Mouse (Mus musculus) hindbrain, embryonic 10.5 days (tissue): Measurements from ENCODE around the gene Fbxo22. TPM values are rescaled to one million over a fixed set of nuclear protein-coding genes. Genes with fewer than 3 reads are reported as not detected.
"Not testable (repeated sequence)": the region's sequence is repeated elsewhere in the genome, so short reads cannot be mapped to it uniquely, and the experiment has no call there.

Experiments
- DNase-seq: peaks from one replicate; pipeline ENCODE4 v3.0.0-alpha.2; 2017; ENCODE audit warnings: low spot score
- H3K27ac ChIP-seq: fragments of 300-500 bp; sonication (generic); 2 replicates; pipeline ENCODE4 v1.5.1; 2016; ENCODE audit warnings: mild to moderate bottlenecking, moderate library complexity
- H3K27me3 ChIP-seq: fragments of 300-500 bp; sonication (generic); 2 replicates; pipeline ENCODE4 v1.6.1; 2016; ENCODE audit warnings: mild to moderate bottlenecking; ENCODE audit not compliant: poor library complexity, insufficient read depth, severe bottlenecking
- H3K36me3 ChIP-seq: fragments of 300-500 bp; sonication (generic); 2 replicates; pipeline ENCODE4 v1.6.1; 2016; ENCODE audit warnings: mild to moderate bottlenecking, moderate library complexity
- H3K4me1 ChIP-seq: fragments of 300-500 bp; sonication (generic); replicated peaks from 2 replicates; pipeline ENCODE4 v1.6.1; 2016; ENCODE audit warnings: mild to moderate bottlenecking
- H3K4me3 ChIP-seq: fragments of 300-500 bp; sonication (generic); 2 replicates; pipeline ENCODE4 v1.5.1; 2016; ENCODE audit warnings: mild to moderate bottlenecking, moderate library complexity
- H3K9me3 ChIP-seq: fragments of 300-500 bp; sonication (generic); 2 replicates; pipeline ENCODE4 v1.6.1; 2016; ENCODE audit warnings: mild to moderate bottlenecking, moderate library complexity
- WGBS: fragments of 180-500 bp; shearing (Covaris S2); methylation state at CpG from one replicate; pipeline ENCODE4 v1.1.7; 2016; 5-methylcytosine and 5-hydroxymethylcytosine counted together
- polyA plus RNA-seq: library from polyadenylated mRNA; unstranded; fragments of >200 nt; fragmentation: Nextera tagmentation; extraction: Ambion mirVana; gene quantifications from 2 replicates; pipeline ENCODE4 v1.2.1, GENCODE M21; 2016

Gene Fbxo22
- polyA plus RNA-seq, 1 experiment from 2014 or later, result 82.5 TPM

DNA sequence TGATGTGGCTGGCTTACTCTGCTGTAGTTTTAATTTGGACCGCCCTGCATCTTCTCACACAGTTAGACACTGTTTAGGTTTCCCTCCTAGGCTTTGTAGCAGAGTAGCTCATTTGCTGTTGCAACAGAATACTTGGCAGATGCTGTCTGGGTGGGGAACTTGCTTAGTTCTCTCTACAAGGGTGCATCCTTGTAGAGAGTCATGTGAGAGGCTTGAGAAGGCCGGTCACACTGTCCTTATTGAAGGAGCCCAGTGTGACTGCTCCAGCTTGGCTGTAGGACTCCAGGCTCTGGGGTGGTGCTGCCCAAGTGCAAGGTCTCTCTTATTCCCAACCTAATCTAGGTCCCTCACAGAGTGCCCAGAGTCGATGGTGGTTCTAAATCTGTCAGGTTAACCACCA, 8.7 kb downstream of the Fbxo22 start:
- no peak overlapping the region for H3K27ac ChIP-seq
- 96% methylated on average over 3 of the region's 3 CpGs for WGBS
- DNase-seq, result no peak
- no peaks in the 10 kb centered on the region for H3K9me3 ChIP-seq
- H3K4me1 ChIP-seq, result no peaks in the 10 kb centered on the region
- H3K36me3 ChIP-seq, result peaks cover 96% of the 10 kb centered on the region
- no peaks in the 10 kb centered on the region for H3K27me3 ChIP-seq
- no peak overlapping the region for H3K4me3 ChIP-seq

GRCm38 (mm10) chr9:55225165-55225737, 16.5 kb downstream of the Fbxo22 start:
- Histone ChIP-seq H3K4me1 (no peaks in the 10 kb centered on the region), H3K27ac (no peak overlapping the region), H3K9me3 (no peaks in the 10 kb centered on the region), H3K36me3 (peaks cover 65% of the 10 kb centered on the region), H3K4me3 (no peak overlapping the region), H3K27me3 (no peaks in the 10 kb centered on the region)
- 93% methylated on average over 7 of the region's 7 CpGs for WGBS
- DNase-seq, result no peak

DNA sequence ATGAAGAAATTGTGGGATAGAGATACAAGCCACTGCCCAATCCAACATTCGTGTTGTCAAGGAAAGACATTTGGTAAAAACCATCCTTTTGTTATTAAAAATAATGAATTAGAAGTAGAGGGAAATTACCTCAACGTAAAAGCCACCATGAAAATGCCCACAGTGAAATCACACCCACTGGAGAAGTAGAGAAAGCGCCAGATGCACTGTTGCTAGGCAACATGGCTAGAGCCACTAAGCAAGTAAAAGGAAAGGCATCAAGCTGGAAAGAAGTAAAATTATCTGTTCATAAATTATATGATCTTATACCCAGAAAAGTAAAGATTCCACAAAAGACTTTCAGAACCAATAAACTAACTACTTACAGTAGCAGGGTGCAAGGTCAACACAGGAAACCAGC, 17.5 kb downstream of the Fbxo22 start:
- Histone ChIP-seq H3K4me3 (no peak overlapping the region), H3K36me3 (peaks cover 55% of the 10 kb centered on the region), H3K9me3 (no peaks in the 10 kb centered on the region), H3K27ac (no peak overlapping the region), H3K4me1 (no peaks in the 10 kb centered on the region), H3K27me3 (no peaks in the 10 kb centered on the region)
- DNase-seq, result no peak
- WGBS, result 76% methylated on average over 3 of the region's 3 CpGs

GRCm38 (mm10) chr9:55228149-55228548, 19.4 kb downstream of the Fbxo22 start:
- H3K9me3 ChIP-seq, result no peaks in the 10 kb centered on the region
- no peaks in the 10 kb centered on the region for H3K27me3 ChIP-seq
- WGBS, result 87% methylated on average over 4 of the region's 4 CpGs
- H3K36me3 ChIP-seq, result peaks cover 36% of the 10 kb centered on the region
- no peak overlapping the region for H3K4me3 ChIP-seq
- H3K27ac ChIP-seq, result no peak overlapping the region
- DNase-seq, result no peak
- H3K4me1 ChIP-seq, result no peaks in the 10 kb centered on the region

GRCm38 (mm10) chr9:55229010-55229409, 20.3 kb downstream of the Fbxo22 start:
- Histone ChIP-seq H3K4me1 (no peaks in the 10 kb centered on the region), H3K27ac (no peak overlapping the region), H3K4me3 (no peak overlapping the region), H3K36me3 (peaks cover 27% of the 10 kb centered on the region), H3K9me3 (no peaks in the 10 kb centered on the region), H3K27me3 (no peaks in the 10 kb centered on the region)
- DNase-seq, result no peak
- 75% methylated on average over 10 of the region's 10 CpGs for WGBS

DNA sequence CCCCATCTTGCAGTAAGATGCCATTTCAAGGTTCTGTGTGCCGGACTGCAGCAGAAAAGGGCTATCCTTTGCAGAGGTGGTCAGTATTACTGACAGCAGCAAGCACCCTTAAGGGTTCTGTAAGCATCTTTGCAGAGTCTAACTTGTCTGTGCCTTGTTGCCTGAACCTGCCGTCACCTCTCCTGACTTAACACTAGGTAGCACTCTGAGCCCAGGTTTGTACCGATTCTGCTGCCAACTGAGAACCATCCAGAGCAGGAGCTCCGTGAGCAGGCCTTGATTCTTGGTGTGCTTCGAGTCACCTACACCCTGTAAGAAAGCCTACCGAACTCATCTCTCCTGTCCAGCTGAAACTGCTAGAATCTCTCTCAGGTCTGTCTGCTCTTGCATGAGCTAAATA, 22.8 kb downstream of the Fbxo22 start:
- Histone ChIP-seq H3K4me3 (no peak overlapping the region), H3K9me3 (no peaks in the 10 kb centered on the region), H3K27ac (no peak overlapping the region), H3K36me3 (peaks cover 2% of the 10 kb centered on the region; the same call in 1 of the 2 replicates), H3K4me1 (no peaks in the 10 kb centered on the region), H3K27me3 (no peaks in the 10 kb centered on the region)
- WGBS, result 66% methylated on average over 6 of the region's 6 CpGs
- no peak for DNase-seq

- H3K27ac ChIP-seq, result no peak overlapping the region
- DNase-seq, result no peak
- WGBS, result 93% methylated on average over 5 of the region's 5 CpGs
- no peaks in the 10 kb centered on the region for H3K4me1 ChIP-seq
- H3K9me3 ChIP-seq, result no peaks in the 10 kb centered on the region
- H3K36me3 ChIP-seq, result no peaks in the 10 kb centered on the region
- no peaks in the 10 kb centered on the region for H3K27me3 ChIP-seq
- H3K4me3 ChIP-seq, result no peak overlapping the region
These were observed 23.4 kb downstream of the Fbxo22 start for GRCm38 (mm10) chr9:55232110-55232509.

GRCm38 (mm10) chr9:55232586-55232985, 23.9 kb downstream of the Fbxo22 start:
- H3K4me1 ChIP-seq, result no peaks in the 10 kb centered on the region
- H3K27ac ChIP-seq, result no peak overlapping the region
- no peaks in the 10 kb centered on the region for H3K27me3 ChIP-seq
- no peak for DNase-seq
- no peak overlapping the region for H3K4me3 ChIP-seq
- no peaks in the 10 kb centered on the region for H3K36me3 ChIP-seq
- 87% methylated on average over 7 of the region's 7 CpGs for WGBS
- no peaks in the 10 kb centered on the region for H3K9me3 ChIP-seq

DNA sequence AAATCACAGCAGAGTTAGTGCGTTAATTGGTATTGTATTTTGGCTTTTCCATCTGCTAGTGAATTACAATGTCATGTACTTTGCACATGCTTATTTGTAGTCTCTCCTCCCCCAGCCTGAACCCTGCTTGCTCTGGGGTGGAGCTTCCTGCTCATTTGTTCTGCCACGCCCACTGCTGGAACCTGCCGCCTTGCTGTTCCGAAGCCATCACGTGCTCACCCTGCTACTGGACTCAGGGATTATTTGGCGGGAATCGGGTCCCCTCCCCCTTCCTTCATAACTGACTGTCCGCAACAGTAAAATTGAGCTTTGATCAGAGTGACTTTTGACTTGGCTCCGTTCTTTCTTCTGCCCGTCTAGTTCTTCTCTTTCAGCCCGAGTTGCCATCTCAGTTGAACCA, 24.4 kb downstream of the Fbxo22 start:
- H3K4me3 ChIP-seq, H3K36me3 ChIP-seq, H3K9me3 ChIP-seq, H3K27ac ChIP-seq, H3K27me3 ChIP-seq, DNase-seq, H3K4me1 ChIP-seq: not testable (repeated sequence)
- WGBS, result 74% methylated on average over 11 of the region's 11 CpGs

GRCm38 (mm10) chr9:55236235-55237165, 27.8 kb downstream of the Fbxo22 start:
- 77% methylated on average over 13 of the region's 13 CpGs for WGBS
- Histone ChIP-seq H3K9me3 (no peaks in the 10 kb centered on the region), H3K27me3 (no peaks in the 10 kb centered on the region; the same call in 1 of the 2 replicates), H3K36me3 (no peaks in the 10 kb centered on the region), H3K27ac (no peak overlapping the region), H3K4me1 (no peaks in the 10 kb centered on the region), H3K4me3 (no peak overlapping the region)
- DNase-seq, result no peak

DNA sequence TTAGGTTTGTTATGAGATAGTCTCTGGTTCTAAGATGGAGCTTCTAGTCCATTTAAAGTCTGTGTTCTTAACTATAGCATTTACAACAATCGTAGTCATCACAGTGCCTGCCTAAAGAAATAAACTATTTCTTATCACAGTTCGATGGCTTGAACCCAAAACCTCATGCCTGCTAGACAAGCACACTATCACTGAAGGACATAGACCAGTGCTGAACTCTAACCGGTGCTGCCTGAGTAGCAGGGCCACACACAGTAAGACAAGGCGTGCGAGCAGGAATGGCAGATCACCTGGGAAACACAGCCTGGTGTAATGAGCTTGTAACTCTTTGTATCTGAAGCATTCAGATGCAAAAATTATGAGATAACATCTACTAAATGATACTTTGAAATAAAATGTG, 32.1 kb downstream of the Fbxo22 start:
- Histone ChIP-seq H3K4me1 (no peaks in the 10 kb centered on the region), H3K27ac (no peak overlapping the region), H3K36me3 (no peaks in the 10 kb centered on the region), H3K4me3 (no peak overlapping the region), H3K27me3 (no peaks in the 10 kb centered on the region; the same call in 1 of the 2 replicates), H3K9me3 (no peaks in the 10 kb centered on the region)
- 90% methylated on average over 5 of the region's 5 CpGs for WGBS
- no peak for DNase-seq

- Histone ChIP-seq H3K27ac (no peak overlapping the region), H3K27me3 (no peaks in the 10 kb centered on the region; the same call in 1 of the 2 replicates), H3K4me1 (no peaks in the 10 kb centered on the region), H3K36me3 (no peaks in the 10 kb centered on the region), H3K9me3 (no peaks in the 10 kb centered on the region), H3K4me3 (peak overlapping the region; percentile 42)
- WGBS, result 43% methylated on average over 24 of the region's 24 CpGs
- DNase-seq, result peak; percentile 9
These were observed 33.3 kb downstream of the Fbxo22 start for GRCm38 (mm10) chr9:55241863-55242685.

GRCm38 (mm10) chr9:55243280-55243679, 34.6 kb downstream of the Fbxo22 start:
- Histone ChIP-seq H3K27ac (no peak overlapping the region), H3K9me3 (no peaks in the 10 kb centered on the region), H3K4me1 (no peaks in the 10 kb centered on the region), H3K4me3 (no peak overlapping the region), H3K36me3 (no peaks in the 10 kb centered on the region), H3K27me3 (no peaks in the 10 kb centered on the region; the same call in 1 of the 2 replicates)
- DNase-seq, result no peak
- 80% methylated on average over 3 of the region's 3 CpGs for WGBS
